Mouse (Mus musculus) liver, postnatal 0 days (tissue): ENCODE results near the gene Sbf1.

ENCODE experiments used
- CTCF ChIP-seq: sonication (generic); IDR thresholded peaks from 2 replicates; pipeline ENCODE4 v1.5.1; 2016; ENCODE audit warnings: antibody characterized with exemption, low read depth
- EP300 ChIP-seq: IDR thresholded peaks from 2 replicates; pipeline ENCODE4 v1.6.1; 2016; ENCODE audit warnings: antibody characterized with exemption, low read depth, mild to moderate bottlenecking

GRCm38 (mm10) chr15:89297695-89298094 lies 17.4 kb downstream of the Sbf1 start:
- no peak for TF ChIP-seq EP300
- TF ChIP-seq CTCF: no peak
